Mouse (Mus musculus) midbrain, embryonic 13.5 days (tissue): Measurements from ENCODE around the gene Kdelr2. TPM values are rescaled to one million over a fixed set of nuclear protein-coding genes. Genes with fewer than 3 reads are reported as not detected.

Experiments used
- ATAC-seq: fragments of 200-750 bp; cut with Nextera tagmentation; 2 replicates; pipeline ENCODE4 v1.8.0; 2017; ENCODE audit warnings: mild to moderate bottlenecking, moderate TSS enrichment, moderate library complexity
- H3K27ac ChIP-seq: fragments of 300-500 bp; sonication (generic); 2 replicates; pipeline ENCODE4 v1.5.1; 2015; ENCODE audit warnings: inconsistent platforms, mild to moderate bottlenecking, moderate library complexity
- H3K27me3 ChIP-seq: fragments of 300-500 bp; sonication (generic); 2 replicates; pipeline ENCODE4 v1.6.1; 2015; ENCODE audit warnings: mild to moderate bottlenecking, inconsistent platforms
- H3K36me3 ChIP-seq: fragments of 300-500 bp; sonication (generic); 2 replicates; pipeline ENCODE4 v1.6.1; 2015; ENCODE audit warnings: mild to moderate bottlenecking, inconsistent platforms
- H3K4me1 ChIP-seq: fragments of 300-500 bp; sonication (generic); replicated peaks from 2 replicates; pipeline ENCODE4 v1.6.1; 2015; ENCODE audit warnings: inconsistent platforms
- H3K4me2 ChIP-seq: fragments of 300-500 bp; sonication (generic); replicated peaks from 2 replicates; pipeline ENCODE4 v1.6.1; 2015; ENCODE audit warnings: moderate library complexity, mild to moderate bottlenecking, inconsistent platforms
- H3K4me3 ChIP-seq: fragments of 300-500 bp; sonication (generic); replicated peaks from 2 replicates; pipeline ENCODE4 v1.5.1; 2015; ENCODE audit warnings: mild to moderate bottlenecking, inconsistent platforms
- H3K9ac ChIP-seq: fragments of 300-500 bp; sonication (generic); replicated peaks from 2 replicates; pipeline ENCODE4 v1.6.1; 2015; ENCODE audit warnings: mild to moderate bottlenecking, inconsistent platforms
- H3K9me3 ChIP-seq: fragments of 300-500 bp; sonication (generic); 2 replicates; pipeline ENCODE4 v1.6.1; 2016; ENCODE audit warnings: mild to moderate bottlenecking, inconsistent platforms
- WGBS: fragments of 180-500 bp; shearing (Covaris S2); methylation state at CpG from one replicate; pipeline ENCODE4 v1.1.7; 2015; 5-methylcytosine and 5-hydroxymethylcytosine counted together
- polyA plus RNA-seq: library from polyadenylated mRNA; unstranded; fragments of >200 nt; fragmentation: Nextera tagmentation; extraction: Ambion mirVana; gene quantifications from 2 replicates; pipeline ENCODE4 v1.2.1, GENCODE M21; 2015

The Kdelr2 gene
- polyA plus RNA-seq, 1 experiment from 2014 or later = 138 TPM

DNA sequence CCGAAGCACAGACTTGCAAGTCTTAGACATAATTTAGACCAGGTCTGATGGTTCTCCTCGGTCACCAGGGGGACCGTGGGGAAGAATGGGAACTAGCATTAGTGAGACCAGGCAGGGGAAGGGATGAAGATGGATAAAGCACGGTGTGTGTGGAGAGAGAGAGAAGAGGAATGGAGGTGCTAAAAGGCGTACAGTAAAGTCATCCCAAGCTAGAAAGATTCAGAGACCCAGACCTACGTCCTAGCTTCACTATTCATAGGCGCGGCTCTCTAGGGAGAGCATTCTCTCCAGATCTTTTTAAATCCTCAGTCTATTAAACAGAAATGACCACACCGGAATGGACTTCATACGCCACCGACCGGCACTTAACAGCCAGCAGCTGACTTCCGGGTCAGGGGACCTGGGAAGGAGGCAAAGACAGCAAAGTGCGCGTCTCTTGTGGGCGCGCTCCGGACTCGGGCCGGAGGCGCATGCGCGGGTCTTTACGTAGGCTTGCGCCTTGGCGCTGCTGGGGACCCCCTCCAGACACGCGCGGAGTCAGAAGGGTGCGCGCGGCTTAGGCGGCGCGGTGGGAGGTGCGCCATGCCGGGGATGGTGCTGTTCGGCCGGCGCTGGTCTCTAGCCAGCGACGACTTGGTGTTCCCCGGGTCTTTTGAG is 60.6 kb downstream of the Kdelr2 start, which contains the start of gene Daglb:
Gene Daglb, plus strand, starts transcription at position 485 of the 657 bp plus-strand sequence.
- 4% methylated on average over 43 of the region's 43 CpGs for WGBS
- Histone ChIP-seq H3K9ac (peak within 1 kb of the TSS; percentile 81), H3K27ac (peak within 1 kb of the TSS; percentile 68), H3K36me3 (peaks cover 22% of the 10 kb centered on the region), H3K4me1 (peaks cover 23% of the 10 kb centered on the region), H3K9me3 (no peaks in the 10 kb centered on the region), H3K4me2 (peak within 1 kb of the TSS; percentile 81), H3K27me3 (0 out of 2 replicates have a peak, but pooled peaks cover 5% of the 10 kb centered on the region), H3K4me3 (peak within 1 kb of the TSS; percentile 76)
- ATAC-seq = peak; percentile 98

DNA sequence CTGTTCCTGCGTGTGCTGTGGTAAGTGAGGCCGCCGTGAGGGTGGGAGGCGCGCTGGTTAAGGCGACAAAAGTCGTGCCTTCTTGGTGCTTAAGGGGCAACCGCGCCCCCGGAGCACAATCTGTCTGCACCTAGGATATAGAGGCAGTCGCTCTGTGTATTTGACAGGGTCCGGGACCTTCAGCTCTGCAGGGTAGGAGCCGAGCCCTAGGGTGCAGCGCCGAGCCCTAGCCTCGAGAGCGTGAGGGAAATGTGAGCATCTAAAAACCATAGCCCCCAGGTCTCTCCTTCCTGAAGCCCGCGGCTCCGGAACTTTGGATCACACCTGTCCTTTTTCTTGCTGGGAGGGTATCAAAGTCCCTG is 61.1 kb downstream of the Kdelr2 start:
- 0% methylated on average over 20 of the region's 20 CpGs for WGBS
- Histone ChIP-seq H3K9ac (peak overlapping the region; percentile 81), H3K27me3 (0 out of 2 replicates have a peak, but pooled peaks cover 5% of the 10 kb centered on the region), H3K9me3 (no peaks in the 10 kb centered on the region), H3K36me3 (peaks cover 27% of the 10 kb centered on the region), H3K4me1 (peaks cover 23% of the 10 kb centered on the region), H3K27ac (peak overlapping the region; percentile 66), H3K4me3 (peak overlapping the region; percentile 76), H3K4me2 (peak overlapping the region; percentile 81)
- ATAC-seq = peak; percentile 83; the same call in 1 of the 2 replicates

DNA sequence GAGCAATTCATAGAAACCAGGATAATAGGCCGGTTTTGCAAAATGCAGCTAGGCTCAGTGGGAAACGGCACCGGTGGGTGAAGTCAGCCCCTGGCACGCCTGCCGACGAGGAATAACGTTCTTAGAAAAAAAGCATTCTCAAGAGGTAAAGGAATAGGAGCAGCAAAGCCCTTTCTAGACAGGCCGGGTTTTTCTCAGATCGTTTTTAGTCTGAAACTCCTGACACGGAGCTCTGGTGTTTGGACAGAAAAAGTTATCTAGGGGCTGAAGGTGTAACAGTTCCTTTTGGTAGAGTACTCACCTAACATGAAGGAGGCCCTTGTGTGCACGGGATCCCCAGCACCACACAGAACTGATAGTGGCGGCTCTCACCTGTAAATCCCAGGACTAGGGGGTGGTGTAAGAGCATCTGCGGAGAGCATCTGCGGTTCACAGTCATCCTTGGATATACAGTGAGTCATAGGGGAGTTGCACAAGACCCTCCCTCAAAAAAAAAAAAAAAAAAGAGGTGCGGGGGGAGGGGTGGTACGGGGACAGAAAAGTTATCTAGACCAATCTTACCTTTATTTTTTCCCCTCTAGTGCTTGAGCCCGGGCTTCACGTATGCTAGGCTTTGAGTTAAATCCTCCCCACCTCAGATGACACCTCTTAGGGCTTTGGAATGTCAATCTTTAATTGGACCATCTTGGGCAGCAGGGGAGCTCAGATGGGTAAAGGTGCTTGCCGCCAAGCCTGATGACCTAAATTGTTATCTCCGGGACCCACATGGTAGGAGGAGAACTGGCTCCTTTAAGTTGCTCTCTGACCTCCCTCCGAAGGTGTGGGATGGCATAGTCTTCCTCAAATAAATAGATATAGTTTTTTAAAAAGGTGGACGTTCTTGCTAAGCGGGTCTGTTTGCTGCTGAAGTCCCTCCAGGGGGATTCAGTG is 61.8 kb downstream of the Kdelr2 start:
- peaks cover 23% of the 10 kb centered on the region for H3K4me1 ChIP-seq
- H3K4me3 ChIP-seq = peak overlapping the region; percentile 76
- peaks cover 34% of the 10 kb centered on the region for H3K36me3 ChIP-seq
- H3K4me2 ChIP-seq = peak overlapping the region; percentile 81
- WGBS = 36% methylated on average over 23 of the region's 23 CpGs
- no peak for ATAC-seq
- no peaks in the 10 kb centered on the region for H3K9me3 ChIP-seq
- H3K9ac ChIP-seq = peak overlapping the region; percentile 81
- H3K27me3 ChIP-seq = 0 out of 2 replicates have a peak, but pooled peaks cover 5% of the 10 kb centered on the region
- no peak overlapping the region for H3K27ac ChIP-seq

DNA sequence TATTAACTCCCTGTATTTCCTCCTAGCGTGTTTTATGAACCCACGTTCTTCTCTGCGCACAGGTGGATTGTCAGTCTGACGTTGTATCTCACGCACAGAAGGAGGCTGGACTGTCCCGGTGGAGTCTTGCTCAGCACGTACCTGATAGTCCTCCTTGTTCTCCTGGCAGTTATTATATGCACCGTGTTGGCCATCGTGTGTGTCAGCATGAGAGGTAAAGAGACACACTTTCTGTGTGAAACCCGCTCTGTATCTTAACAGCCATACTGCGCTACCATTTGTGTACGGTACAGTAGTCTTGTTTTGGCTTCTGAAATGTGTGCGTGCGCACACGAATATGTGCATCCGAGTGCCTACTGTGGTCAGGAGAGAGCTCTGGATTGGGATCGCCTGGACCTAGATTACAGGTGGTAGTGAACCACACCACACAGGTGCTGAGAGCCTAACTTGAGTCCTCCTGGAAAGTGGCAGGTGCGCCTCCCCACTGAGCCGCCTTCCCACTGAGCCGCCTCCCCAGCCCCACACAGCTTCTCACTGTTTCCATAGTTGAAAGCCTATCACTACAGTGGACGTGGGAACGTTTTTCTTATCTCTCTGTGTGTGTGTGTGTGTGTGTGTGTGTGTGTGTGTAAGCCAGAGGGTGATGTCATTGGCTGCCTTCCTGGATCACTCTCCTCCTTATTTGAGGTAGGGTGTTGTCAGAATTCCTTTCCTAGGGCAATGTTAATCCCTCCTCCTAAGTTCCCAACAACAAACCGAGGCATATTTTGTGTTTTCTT is 63.4 kb downstream of the Kdelr2 start:
- 95% methylated on average over 23 of the region's 23 CpGs for WGBS
- Histone ChIP-seq H3K9ac (no peak overlapping the region), H3K9me3 (no peaks in the 10 kb centered on the region), H3K4me3 (no peak overlapping the region), H3K27ac (no peak overlapping the region), H3K4me1 (peaks cover 23% of the 10 kb centered on the region), H3K27me3 (0 out of 2 replicates have a peak, but pooled peaks cover 5% of the 10 kb centered on the region), H3K4me2 (no peak overlapping the region), H3K36me3 (peaks cover 49% of the 10 kb centered on the region)
- no peak for ATAC-seq

DNA sequence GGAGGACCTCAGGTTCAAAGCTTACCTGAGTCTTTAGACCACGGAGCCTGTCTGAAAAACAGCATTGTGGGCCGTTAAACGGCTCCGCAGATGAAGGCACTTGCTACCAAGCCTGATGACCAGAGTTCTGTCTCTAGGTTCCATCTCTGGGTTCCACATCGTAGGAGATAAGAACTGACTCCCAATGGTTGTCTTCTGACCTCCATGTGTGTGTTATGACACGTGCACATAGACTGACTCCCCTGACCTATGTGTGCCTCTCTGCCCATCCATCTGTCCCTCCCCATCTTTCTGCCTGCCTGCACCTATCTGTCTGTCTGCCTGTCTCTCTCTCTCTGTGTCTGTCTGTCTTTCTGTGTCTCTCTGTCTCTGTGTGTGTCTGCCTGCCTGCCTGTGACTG is 64.3 kb downstream of the Kdelr2 start:
- peaks cover 23% of the 10 kb centered on the region for H3K4me1 ChIP-seq
- no peak overlapping the region for H3K4me2 ChIP-seq
- H3K36me3 ChIP-seq = peaks cover 56% of the 10 kb centered on the region
- no peaks in the 10 kb centered on the region for H3K9me3 ChIP-seq
- ATAC-seq = no peak
- H3K27me3 ChIP-seq = no peaks in the 10 kb centered on the region
- H3K27ac ChIP-seq = no peak overlapping the region
- 92% methylated on average over 6 of the region's 6 CpGs for WGBS
- H3K4me3 ChIP-seq = no peak overlapping the region
- H3K9ac ChIP-seq = no peak overlapping the region

DNA sequence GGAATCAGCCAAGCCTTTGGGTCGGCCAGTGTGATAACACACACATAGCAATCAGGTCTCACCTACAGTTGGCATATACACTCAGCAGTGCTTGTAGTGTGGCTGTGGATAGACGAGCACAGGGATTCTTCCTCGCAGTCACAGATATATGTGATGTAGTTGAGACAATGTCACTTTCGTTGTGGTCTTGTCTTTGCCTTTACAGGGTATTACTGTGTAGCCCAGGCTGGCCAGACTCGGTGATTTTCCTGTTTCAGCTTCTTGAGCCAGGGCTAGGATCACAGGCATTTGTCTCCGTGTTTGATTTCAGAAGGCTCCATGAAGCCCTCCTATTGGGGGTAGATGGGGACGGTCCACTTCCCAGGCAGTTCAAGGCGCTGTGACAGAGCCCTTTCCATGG is 66.0 kb downstream of the Kdelr2 start:
- Histone ChIP-seq H3K4me1 (peaks cover 18% of the 10 kb centered on the region), H3K9ac (no peak overlapping the region), H3K27ac (no peak overlapping the region), H3K9me3 (no peaks in the 10 kb centered on the region), H3K27me3 (no peaks in the 10 kb centered on the region), H3K36me3 (peaks cover 73% of the 10 kb centered on the region), H3K4me3 (no peak overlapping the region), H3K4me2 (no peak overlapping the region)
- 93% methylated on average over 8 of the region's 8 CpGs for WGBS
- no peak for ATAC-seq

DNA sequence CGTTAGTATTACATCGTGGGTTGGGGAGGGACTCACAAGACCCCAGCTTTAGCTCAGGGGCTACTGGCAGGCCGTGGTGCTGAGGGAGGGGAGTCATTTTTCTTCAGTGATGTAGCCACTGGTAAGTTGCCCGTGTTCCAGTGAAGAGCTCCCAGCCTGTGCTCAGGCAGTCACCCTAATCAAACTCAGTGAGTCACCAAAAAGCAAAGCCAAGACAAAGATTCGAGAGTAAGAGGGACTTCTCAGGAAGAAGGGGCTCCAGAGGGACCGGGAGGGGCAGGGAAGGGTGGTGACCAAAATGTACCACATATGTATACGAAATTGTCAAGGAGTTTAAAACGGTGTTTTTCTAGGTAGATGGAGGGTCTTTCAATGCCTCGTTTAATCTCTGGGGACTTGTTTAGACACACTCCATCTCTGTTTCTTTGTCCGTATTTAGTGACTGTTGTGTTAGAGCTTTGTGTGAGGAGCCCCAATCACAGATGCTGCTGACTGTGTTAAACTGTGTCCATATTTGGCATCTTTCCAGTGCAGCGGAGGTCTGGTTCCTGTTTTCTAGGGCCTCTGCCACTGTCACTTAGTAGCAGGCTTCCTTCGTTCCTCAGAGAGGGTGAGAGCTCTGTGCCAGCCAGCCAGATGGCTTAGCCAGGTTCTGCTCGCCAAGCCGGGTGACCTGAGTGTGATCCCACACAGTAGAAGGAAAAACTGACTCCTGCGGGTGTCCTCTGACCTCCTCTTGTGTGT is 67.0 kb downstream of the Kdelr2 start:
- H3K27ac ChIP-seq = no peak overlapping the region
- WGBS = 92% methylated on average over 15 of the region's 15 CpGs
- H3K9me3 ChIP-seq = no peaks in the 10 kb centered on the region
- no peak for ATAC-seq
- H3K27me3 ChIP-seq = no peaks in the 10 kb centered on the region
- H3K4me3 ChIP-seq = no peak overlapping the region
- peaks cover 82% of the 10 kb centered on the region for H3K36me3 ChIP-seq
- H3K4me2 ChIP-seq = no peak overlapping the region
- H3K9ac ChIP-seq = no peak overlapping the region
- peaks cover 11% of the 10 kb centered on the region for H3K4me1 ChIP-seq

DNA sequence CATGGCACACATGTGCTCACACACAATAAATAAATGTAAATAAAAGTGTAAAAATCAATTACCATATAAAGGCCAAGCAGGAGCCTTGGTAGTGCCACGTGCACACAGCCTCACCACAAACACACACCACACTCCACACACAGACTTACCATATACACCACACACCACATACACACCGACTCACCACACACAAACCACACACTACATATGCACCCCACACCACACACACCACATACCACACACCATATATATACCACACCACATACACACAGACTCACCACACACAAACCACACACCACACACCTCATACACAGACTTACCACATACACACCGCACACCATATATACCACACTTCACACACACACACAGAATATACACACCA is 67.5 kb downstream of the Kdelr2 start:
- ATAC-seq = no peak
- 92% methylated on average over 3 of the region's 3 CpGs for WGBS

More for the DNA sequence above, 67.5 kb downstream of the Kdelr2 start:
- Histone ChIP-seq H3K9ac (no peak overlapping the region), H3K9me3 (no peaks in the 10 kb centered on the region), H3K4me1 (peaks cover 5% of the 10 kb centered on the region; the same call in 1 of the 2 replicates), H3K4me2 (no peak overlapping the region), H3K27ac (no peak overlapping the region), H3K27me3 (no peaks in the 10 kb centered on the region), H3K4me3 (no peak overlapping the region), H3K36me3 (peaks cover 88% of the 10 kb centered on the region)

Other genes with a start within 250 kb of the Kdelr2 start
- gene Rbak, start 223.1 kb upstream of the Kdelr2 start, polyA plus RNA-seq = 15.9 and 16.2 TPM in 2 replicates
- gene Spdye4b, start 222.8 kb upstream of the Kdelr2 start, polyA plus RNA-seq = 0.09 TPM in 1 of 2 replicates, not detected in the other
- not detected in 2 replicates for gene Spdye4a, start 176.9 kb upstream of the Kdelr2 start, polyA plus RNA-seq
- 24.3 and 25.1 TPM in 2 replicates for gene Zfp12, start 168.7 kb upstream of the Kdelr2 start, polyA plus RNA-seq
- 8.2 and 12.1 TPM in 2 replicates for gene Zfp316, start 133.8 kb upstream of the Kdelr2 start, polyA plus RNA-seq
- 0.05 and 0.06 TPM in 2 replicates for gene Zfp853, start 110.2 kb upstream of the Kdelr2 start, polyA plus RNA-seq
- 38.5 and 43.4 TPM in 2 replicates for gene E130309D02Rik, start 88.5 kb upstream of the Kdelr2 start, polyA plus RNA-seq
- 77.1 and 83.8 TPM in 2 replicates for gene Zdhhc4, start 74.6 kb upstream of the Kdelr2 start, polyA plus RNA-seq
- 0.19 and 0.36 TPM in 2 replicates for gene Grid2ip, start 46.5 kb upstream of the Kdelr2 start, polyA plus RNA-seq
- 16.9 and 17.5 TPM in 2 replicates for gene Daglb, start 60.7 kb downstream of the Kdelr2 start, polyA plus RNA-seq
- gene Rac1, start 124.2 kb downstream of the Kdelr2 start, polyA plus RNA-seq = 334 and 373 TPM in 2 replicates
- gene Cyth3, start 218.6 kb downstream of the Kdelr2 start, polyA plus RNA-seq = 29.2 and 31.5 TPM in 2 replicates